Mouse (Mus musculus): ENCODE measurements around the gene Vstm2a.

- no peak for TF ChIP-seq POLR2A (IDR thresholded peaks at IDR 0.05; ENCODE audit: borderline replicate concordance, insufficient read depth, low read length)
- no peak for TF ChIP-seq CTCF (IDR thresholded peaks at IDR 0.05; ENCODE audit: borderline replicate concordance, insufficient read depth, low read depth, low read length)
Observed at GRCm38 (mm10) chr11:16299960-16300359, 42.4 kb downstream of the Vstm2a start.
